Comparison of ENCODE assay signal across 13 mouse cellular contexts in genomic region chr11:88855795-88856194, GRCm38 (mm10). TPM values are rescaled to one million over a fixed set of nuclear protein-coding genes. Genes with fewer than 3 reads are reported as not detected.
A peak's percentile ranks its signal among the peaks of the same experiment; 100 is the strongest.
DNase-seq lines count a peak whose midpoint lies in the region; ATAC-seq and TF ChIP-seq lines count a peak whose summit lies in the region.
"Had no signal": no experiment of that assay in that cellular context is flagged by ENCODE, and none has a peak within 500 bp of the region (broad histone marks: within the 10 kb centered on the region; RNA-seq: fewer than 3 reads in every experiment).

No protein-coding gene starts in this region.

- TF ChIP-seq CTCF in kidney, adult 2 months (conservative IDR thresholded peaks at IDR 0.05; ENCODE audit: insufficient read depth, insufficient read length, low read depth, low read length) = no peak

- no peak for TF ChIP-seq POLR2A in kidney, adult 2 months (IDR thresholded peaks at IDR 0.05; ENCODE audit: low read depth, low read length)
- TF ChIP-seq POLR2A in limb, embryonic 14.5 days (IDR thresholded peaks at IDR 0.05; ENCODE audit: borderline replicate concordance, extremely low read depth, insufficient read depth, insufficient read length) = no peak

- 80% methylated on average over 4 of the region's 4 CpGs for WGBS in forebrain, embryonic 10.5 days
- WGBS in forebrain, embryonic 16.5 days = 39% methylated on average over 4 of the region's 4 CpGs
- WGBS in kidney, adult 2 months = 52% methylated on average over 4 of the region's 4 CpGs
- WGBS in embryonic facial prominence, embryonic 13.5 days = 52% methylated on average over 4 of the region's 4 CpGs
- 46% methylated on average over 4 of the region's 4 CpGs for WGBS in limb, embryonic 14.5 days

- H3K4me1 ChIP-seq in forebrain, embryonic 10.5 days = peaks cover 33% of the 10 kb centered on the region
- peaks cover 10% of the 10 kb centered on the region; the same call in 1 of the 2 replicates for H3K4me1 ChIP-seq in forebrain, embryonic 16.5 days (replicated peaks; ENCODE audit: control insufficient read depth, insufficient read depth, low read length)
- peaks cover 43% of the 10 kb centered on the region for H3K4me1 ChIP-seq in kidney, adult 2 months (ENCODE audit: control insufficient read depth, insufficient read depth, low read length)
- peaks cover 26% of the 10 kb centered on the region for H3K4me1 ChIP-seq in embryonic facial prominence, embryonic 13.5 days
- H3K4me1 ChIP-seq in limb, embryonic 14.5 days (ENCODE audit: control insufficient read depth, insufficient read depth, low read length) = peaks cover 17% of the 10 kb centered on the region

- H3K36me3 ChIP-seq in forebrain, embryonic 10.5 days (replicated peaks) = no peaks in the 10 kb centered on the region; the same call in 1 of the 2 replicates
- H3K36me3 ChIP-seq in forebrain, embryonic 16.5 days (ENCODE audit: control insufficient read depth, insufficient read depth) = no peaks in the 10 kb centered on the region
- H3K36me3 ChIP-seq in kidney, adult 2 months (ENCODE audit: control insufficient read depth, insufficient read depth, low read length) = no peaks in the 10 kb centered on the region
- no peaks in the 10 kb centered on the region for H3K36me3 ChIP-seq in embryonic facial prominence, embryonic 13.5 days
- H3K36me3 ChIP-seq in limb, embryonic 14.5 days (ENCODE audit: control insufficient read depth, insufficient read depth, low read length) = no peaks in the 10 kb centered on the region

- no peak for ATAC-seq in forebrain, embryonic 16.5 days
- no peak for ATAC-seq in embryonic facial prominence, embryonic 13.5 days (ENCODE audit: insufficient number of reproducible peaks, insufficient read depth, low FRiP score, low TSS enrichment, low read depth)
- no peak for ATAC-seq in limb, embryonic 14.5 days (ENCODE audit: low FRiP score, low read depth)

- no peak overlapping the region for H3K4me3 ChIP-seq in forebrain, embryonic 10.5 days
- no peak overlapping the region for H3K4me3 ChIP-seq in forebrain, embryonic 16.5 days (replicated peaks; ENCODE audit: low read length)
- H3K4me3 ChIP-seq in kidney, adult 2 months (ENCODE audit: insufficient read depth, low read depth, low read length) = no peak overlapping the region
- H3K4me3 ChIP-seq in embryonic facial prominence, embryonic 13.5 days = no peak overlapping the region
- H3K4me3 ChIP-seq in limb, embryonic 14.5 days (replicated peaks; ENCODE audit: low read length) = no peak overlapping the region

- H3K4me2 ChIP-seq in forebrain, embryonic 16.5 days (ENCODE audit: low read length) = no peak overlapping the region
- H3K4me2 ChIP-seq in embryonic facial prominence, embryonic 13.5 days = no peak overlapping the region
- no peak overlapping the region for H3K4me2 ChIP-seq in limb, embryonic 14.5 days (replicated peaks; ENCODE audit: low read depth, low read length, severe bottlenecking)
- H3K4me2 ChIP-seq: hindbrain, embryonic 14.5 days had no signal

- intact Hi-C loops in left cerebral cortex, postnatal 4 days (cut with DNase I) = no loop called here

- peak overlapping the region; percentile 65 for H3K27ac ChIP-seq in forebrain, embryonic 10.5 days
- no peak overlapping the region for H3K27ac ChIP-seq in forebrain, embryonic 16.5 days (ENCODE audit: low read length)
- H3K27ac ChIP-seq in kidney, adult 2 months (ENCODE audit: insufficient read depth, low read depth, low read length) = 0 out of 2 replicates have a peak overlapping the region, but pooled peaks have one; percentile 8
- H3K27ac ChIP-seq in embryonic facial prominence, embryonic 13.5 days = peak overlapping the region; percentile 80
- H3K27ac ChIP-seq in limb, embryonic 14.5 days (replicated peaks; ENCODE audit: low read depth, low read length) = peak overlapping the region; percentile 61; the same call in 1 of the 2 replicates
- H3K27ac ChIP-seq: hindbrain, embryonic 14.5 days had no signal

- H3K9ac ChIP-seq in forebrain, embryonic 16.5 days (replicated peaks; ENCODE audit: low read depth, low read length) = no peak overlapping the region
- peak overlapping the region; percentile 22; the same call in 1 of the 2 replicates for H3K9ac ChIP-seq in embryonic facial prominence, embryonic 13.5 days
- H3K9ac ChIP-seq in limb, embryonic 14.5 days (ENCODE audit: low read depth, low read length, severe bottlenecking) = no peak overlapping the region
- H3K9ac ChIP-seq: hindbrain, embryonic 14.5 days had no signal

- DNase-seq in forebrain, embryonic 10.5 days (ENCODE audit: extremely low spot score, low spot score) = no peak
- DNase-seq in kidney, adult 2 months = no peak
- no peak for DNase-seq in kidney, adult 11 months
- DNase-seq in limb, embryonic 14.5 days (ENCODE audit: low spot score) = no peak
- no peak for DNase-seq in embryo, embryonic 11 days
- DNase-seq in left cerebral cortex, postnatal 4 days = no peak
- DNase-seq: cerebellum, adult 8-10 months; layer of hippocampus, postnatal 36 days; thymus, postnatal 36 days had no signal

- H3K27me3 ChIP-seq in forebrain, embryonic 10.5 days (ENCODE audit: poor library complexity, severe bottlenecking) = no peaks in the 10 kb centered on the region
- H3K27me3 ChIP-seq in forebrain, embryonic 16.5 days (replicated peaks; ENCODE audit: control insufficient read depth, insufficient read depth, low read length) = no peaks in the 10 kb centered on the region
- no peaks in the 10 kb centered on the region for H3K27me3 ChIP-seq in kidney, adult 2 months (replicated peaks; ENCODE audit: control insufficient read depth, insufficient read depth, low read length)
- no peaks in the 10 kb centered on the region for H3K27me3 ChIP-seq in embryonic facial prominence, embryonic 13.5 days
- no peaks in the 10 kb centered on the region for H3K27me3 ChIP-seq in limb, embryonic 14.5 days (ENCODE audit: control insufficient read depth, insufficient read depth, low read length)

- no peaks in the 10 kb centered on the region for H3K9me3 ChIP-seq in forebrain, embryonic 10.5 days
- no peaks in the 10 kb centered on the region for H3K9me3 ChIP-seq in forebrain, embryonic 16.5 days (ENCODE audit: control insufficient read depth, low read length)
- no peaks in the 10 kb centered on the region for H3K9me3 ChIP-seq in embryonic facial prominence, embryonic 13.5 days
- H3K9me3 ChIP-seq in limb, embryonic 14.5 days (ENCODE audit: control insufficient read depth, low read length) = no peaks in the 10 kb centered on the region
- H3K9me3 ChIP-seq: G1E had no signal

RNA-seq across cellular contexts. Expression of gene Akap1, which starts 8.6 kb away (rescaled TPM):
- polyA plus RNA-seq in forebrain, embryonic 10.5 days (2016; fragmentation: Nextera tagmentation; extraction: Ambion mirVana) = 16.6 and 19.2 TPM in 2 replicates
- 37.5 and 40.7 TPM in 2 replicates for polyA plus RNA-seq in forebrain, embryonic 16.5 days (2015; fragmentation: Nextera tagmentation; extraction: Ambion mirVana)
- 72.6 and 73.1 TPM in 2 replicates for polyA plus RNA-seq in kidney, adult 2 months (2012; rRNA removed)
- 16.0 and 18.7 TPM in 2 replicates for polyA plus RNA-seq in embryonic facial prominence, embryonic 13.5 days (2015; fragmentation: Nextera tagmentation; extraction: Ambion mirVana)
- 31.4 and 33.5 TPM in 2 replicates for polyA plus RNA-seq in limb, embryonic 14.5 days (2012; rRNA removed)
- polyA plus RNA-seq in limb, embryonic 14.5 days (2014; fragmentation: Nextera tagmentation; extraction: Ambion mirVana) = 14.9 and 15.0 TPM in 2 replicates
- 10 to 100 TPM; 52.9 to 55.4 TPM for total RNA-seq in left cerebral cortex, postnatal 4 days (2021)
